Mouse (Mus musculus): ENCODE measurements around the gene H13. TPM values are rescaled to one million over a fixed set of nuclear protein-coding genes. Genes with fewer than 3 reads are reported as not detected.
"Not testable (repeated sequence)": the region's sequence is repeated elsewhere in the genome, so short reads cannot be mapped to it uniquely, and the experiment has no call there.

The H13 gene
- total RNA-seq, 2 experiments from 2014 or later, result 77.3 to 77.5 TPM

GRCm38 (mm10) chr2:152666191-152666590 lies 3.1 kb upstream of the H13 start:
- DNase-seq, result not testable (repeated sequence)

- peak; percentile 33 to 51 for DNase-seq
These were observed 601 bp downstream of the H13 start for GRCm38 (mm10) chr2:152669639-152670484.

- no peak for DNase-seq
These were observed 1.9 kb downstream of the H13 start for GRCm38 (mm10) chr2:152670983-152671641.

GRCm38 (mm10) chr2:152671642-152671999 lies 2.4 kb downstream of the H13 start:
- DNase-seq, result no peak

- DNase-seq, result no peak
These were observed 2.9 kb downstream of the H13 start for GRCm38 (mm10) chr2:152672166-152672565.

- no peak for DNase-seq
These were observed 4.9 kb downstream of the H13 start for GRCm38 (mm10) chr2:152674148-152674547.

GRCm38 (mm10) chr2:152675252-152675791 lies 6.1 kb downstream of the H13 start:
- no peak for DNase-seq

- no peak for DNase-seq
These were observed 9.0 kb downstream of the H13 start for GRCm38 (mm10) chr2:152678302-152678701.

- DNase-seq, result no peak
These were observed 9.7 kb downstream of the H13 start for GRCm38 (mm10) chr2:152678925-152679324.

GRCm38 (mm10) chr2:152679701-152680355 lies 10.6 kb downstream of the H13 start:
- no peak for DNase-seq

- no peak for DNase-seq
These were observed 13.8 kb downstream of the H13 start for GRCm38 (mm10) chr2:152683086-152683485.

- no peak for DNase-seq
These were observed 17.1 kb downstream of the H13 start for GRCm38 (mm10) chr2:152686399-152686798.

- DNase-seq, result peak; percentile 90 to 91
These were observed 17.6 kb downstream of the H13 start, which contains the start of gene Mcts2 for GRCm38 (mm10) chr2:152686806-152687267. Gene Mcts2, plus strand, starts transcription at chr2:152687035.

- DNase-seq, result no peak
These were observed 22.4 kb downstream of the H13 start for GRCm38 (mm10) chr2:152691564-152692217.

- peak in 1 of 2 experiments; percentile 66 for DNase-seq
These were observed 24.0 kb downstream of the H13 start for GRCm38 (mm10) chr2:152693233-152693632.

- no peak for DNase-seq
These were observed 24.5 kb downstream of the H13 start for GRCm38 (mm10) chr2:152693735-152694134.

GRCm38 (mm10) chr2:152694708-152695107 lies 25.4 kb downstream of the H13 start:
- DNase-seq, result no peak

GRCm38 (mm10) chr2:152696016-152696415 lies 26.8 kb downstream of the H13 start:
- no peak for DNase-seq

- peak; percentile 90 to 93 for DNase-seq
These were observed 27.4 kb downstream of the H13 start for GRCm38 (mm10) chr2:152696476-152697164.

GRCm38 (mm10) chr2:152700138-152700537 lies 30.9 kb downstream of the H13 start:
- no peak for DNase-seq

GRCm38 (mm10) chr2:152700725-152701124 lies 31.5 kb downstream of the H13 start:
- no peak for DNase-seq

Data from layer of hippocampus, postnatal 36 days (tissue).